Mouse (Mus musculus) intestine, embryonic 16.5 days (tissue): ENCODE results near the gene St7l. TPM values are rescaled to one million over a fixed set of nuclear protein-coding genes. Genes with fewer than 3 reads are reported as not detected.

Experiments
- ATAC-seq: fragments of 200-750 bp; cut with Nextera tagmentation; 2 replicates; pipeline ENCODE4 v1.8.0; 2017; ENCODE audit warnings: moderate TSS enrichment, moderate library complexity
- H3K27ac ChIP-seq: fragments of 300-500 bp; sonication (generic); 2 replicates; pipeline ENCODE4 v1.5.1; 2014; ENCODE audit warnings: mild to moderate bottlenecking, low read length
- H3K27me3 ChIP-seq: fragments of 300-500 bp; sonication (generic); replicated peaks from 2 replicates; pipeline ENCODE4 v1.6.1; 2014; ENCODE audit warnings: low read length, control low read depth, mixed read lengths; ENCODE audit not compliant: control insufficient read depth, insufficient read depth
- H3K36me3 ChIP-seq: fragments of 300-500 bp; sonication (generic); 2 replicates; pipeline ENCODE4 v1.6.1; 2014; ENCODE audit warnings: low read length, control low read depth; ENCODE audit not compliant: control insufficient read depth, insufficient read depth
- H3K4me1 ChIP-seq: fragments of 300-500 bp; sonication (generic); 2 replicates; pipeline ENCODE4 v1.6.1; 2014; ENCODE audit warnings: low read length, control low read depth, mixed read lengths; ENCODE audit not compliant: control insufficient read depth, insufficient read depth
- H3K4me2 ChIP-seq: fragments of 300-500 bp; sonication (generic); 2 replicates; pipeline ENCODE4 v1.6.1; 2014; ENCODE audit warnings: low read depth, low read length, control low read depth
- H3K4me3 ChIP-seq: fragments of 300-500 bp; sonication (generic); 2 replicates; pipeline ENCODE4 v1.5.1; 2014; ENCODE audit warnings: mild to moderate bottlenecking, low read length
- H3K9ac ChIP-seq: fragments of 300-500 bp; sonication (generic); 2 replicates; pipeline ENCODE4 v1.6.1; 2014; ENCODE audit warnings: low read depth, low read length
- H3K9me3 ChIP-seq: fragments of 300-500 bp; sonication (generic); 2 replicates; pipeline ENCODE4 v1.6.1; 2016; ENCODE audit warnings: low read length, control low read depth; ENCODE audit not compliant: control insufficient read depth
- WGBS: fragments of 180-500 bp; shearing (Covaris S2); extraction: QIAGEN DNeasy Blood & Tissue Kit; methylation state at CpG from one replicate; pipeline ENCODE4 v1.1.7; 2014; 5-methylcytosine and 5-hydroxymethylcytosine counted together
- polyA plus RNA-seq: library from polyadenylated mRNA; unstranded; fragments of >200 nt; fragmentation: Nextera tagmentation; extraction: Ambion mirVana; gene quantifications from 2 replicates; pipeline ENCODE4 v1.2.1, GENCODE M21; 2015

The St7l gene
- polyA plus RNA-seq, 1 experiment from 2014 or later = 37.8 TPM

DNA sequence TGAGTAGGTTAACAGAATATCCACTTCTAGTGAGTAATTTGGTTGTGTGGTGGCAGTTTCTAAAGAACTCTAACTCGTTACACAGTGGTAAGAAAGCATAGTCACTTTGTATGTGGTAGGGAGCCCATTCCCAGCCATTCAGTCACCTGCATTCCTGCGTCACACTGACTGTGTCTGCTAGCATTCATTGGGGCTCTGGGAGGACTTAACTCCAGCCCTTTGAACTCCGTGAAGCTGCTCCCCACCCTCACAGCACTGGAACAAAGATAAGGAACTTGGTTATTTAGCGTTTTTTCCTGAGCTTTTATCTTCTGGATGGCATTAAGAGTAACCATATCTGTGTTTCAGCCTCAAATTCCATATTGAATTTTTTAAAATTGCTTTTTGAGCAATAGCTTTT is 74.5 kb downstream of the St7l start:
- H3K36me3 ChIP-seq = 0 out of 2 replicates have a peak, but pooled peaks cover 3% of the 10 kb centered on the region
- H3K27ac ChIP-seq = peak overlapping the region; percentile 68
- ATAC-seq = peak; percentile 95
- no peaks in the 10 kb centered on the region for H3K9me3 ChIP-seq
- H3K4me1 ChIP-seq = peaks cover 15% of the 10 kb centered on the region
- WGBS = 44% methylated on average over 4 of the region's 4 CpGs
- H3K4me2 ChIP-seq = peak overlapping the region; percentile 27; the same call in 1 of the 2 replicates
- no peaks in the 10 kb centered on the region for H3K27me3 ChIP-seq
- no peak overlapping the region for H3K9ac ChIP-seq
- H3K4me3 ChIP-seq = no peak overlapping the region

DNA sequence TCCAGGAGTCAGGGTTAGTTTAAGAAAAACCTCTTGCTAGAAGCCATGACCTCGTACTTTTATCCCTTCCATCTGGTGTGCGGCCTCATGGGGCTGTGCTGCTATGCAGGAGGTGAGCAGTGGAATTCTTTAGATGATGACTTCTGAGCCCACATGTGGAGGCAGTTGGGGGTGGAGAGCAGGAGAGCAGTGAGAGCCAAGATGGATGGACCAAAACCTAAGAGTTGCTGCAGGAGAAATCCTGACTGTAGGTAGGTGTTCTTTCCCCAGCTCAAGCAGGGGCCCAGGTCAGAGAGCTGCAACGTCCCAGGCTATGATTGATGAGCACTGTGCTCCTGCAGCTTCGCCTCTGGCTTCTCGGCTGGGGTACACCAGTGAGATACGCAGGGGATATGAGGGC is 76.9 kb downstream of the St7l start:
- ATAC-seq = no peak
- Histone ChIP-seq H3K36me3 (0 out of 2 replicates have a peak, but pooled peaks cover 3% of the 10 kb centered on the region), H3K27ac (no peak overlapping the region), H3K4me2 (no peak overlapping the region), H3K4me3 (no peak overlapping the region), H3K4me1 (peaks cover 22% of the 10 kb centered on the region), H3K9me3 (no peaks in the 10 kb centered on the region), H3K27me3 (no peaks in the 10 kb centered on the region), H3K9ac (no peak overlapping the region)
- 54% methylated on average over 6 of the region's 6 CpGs for WGBS

DNA sequence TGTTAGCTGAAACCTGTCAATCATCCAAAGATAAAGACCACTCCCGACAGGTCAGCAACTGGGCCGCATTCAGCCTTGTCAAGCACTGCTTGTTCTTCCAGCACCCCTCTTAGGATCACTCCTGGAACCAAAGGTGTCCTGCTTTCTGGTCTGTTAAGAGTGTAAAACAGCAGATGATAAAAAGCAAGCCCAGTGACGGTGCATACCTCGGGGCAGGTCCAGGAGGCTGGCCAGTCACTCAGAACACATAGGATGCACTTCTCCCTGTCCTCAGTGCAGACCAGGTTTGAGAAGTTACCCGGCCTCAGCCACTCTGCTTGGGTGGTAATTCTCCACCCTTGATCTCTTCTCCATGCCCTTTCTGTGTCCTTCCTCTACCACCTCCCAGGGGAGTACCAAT is 78.9 kb downstream of the St7l start:
- H3K27me3 ChIP-seq = no peaks in the 10 kb centered on the region
- no peaks in the 10 kb centered on the region for H3K9me3 ChIP-seq
- no peak for ATAC-seq
- no peak overlapping the region for H3K9ac ChIP-seq
- 0 out of 2 replicates have a peak, but pooled peaks cover 3% of the 10 kb centered on the region for H3K36me3 ChIP-seq
- 54% methylated on average over 5 of the region's 5 CpGs for WGBS
- peak overlapping the region; percentile 28; the same call in 1 of the 2 replicates for H3K27ac ChIP-seq
- no peak overlapping the region for H3K4me2 ChIP-seq
- H3K4me3 ChIP-seq = no peak overlapping the region
- H3K4me1 ChIP-seq = peaks cover 22% of the 10 kb centered on the region

DNA sequence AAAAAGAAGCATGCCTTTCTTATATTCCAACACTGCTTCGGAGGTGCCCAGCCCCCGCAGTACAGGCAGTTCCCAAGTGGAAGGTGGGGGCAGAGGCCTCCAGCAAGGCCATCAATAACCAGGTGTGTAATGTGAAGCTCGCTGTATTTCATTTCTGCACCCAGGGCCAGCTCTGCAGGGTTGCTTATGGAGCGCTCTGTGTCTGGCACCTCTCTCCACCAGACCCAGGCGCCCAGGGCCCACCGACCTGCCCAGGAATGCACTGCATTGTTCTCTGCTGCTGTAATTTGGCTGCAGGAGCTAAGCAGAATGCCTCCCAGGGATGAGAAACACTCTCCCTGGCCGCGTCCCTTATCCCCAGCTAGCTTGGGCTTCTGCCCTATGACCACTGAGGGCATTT is 79.5 kb downstream of the St7l start:
- 54% methylated on average over 8 of the region's 8 CpGs for WGBS
- H3K4me1 ChIP-seq = peaks cover 22% of the 10 kb centered on the region
- 0 out of 2 replicates have a peak, but pooled peaks cover 3% of the 10 kb centered on the region for H3K36me3 ChIP-seq
- H3K9ac ChIP-seq = no peak overlapping the region
- H3K9me3 ChIP-seq = no peaks in the 10 kb centered on the region
- ATAC-seq = no peak
- H3K4me2 ChIP-seq = no peak overlapping the region
- H3K27ac ChIP-seq = no peak overlapping the region; the same call in 1 of the 2 replicates
- H3K27me3 ChIP-seq = no peaks in the 10 kb centered on the region
- H3K4me3 ChIP-seq = no peak overlapping the region

DNA sequence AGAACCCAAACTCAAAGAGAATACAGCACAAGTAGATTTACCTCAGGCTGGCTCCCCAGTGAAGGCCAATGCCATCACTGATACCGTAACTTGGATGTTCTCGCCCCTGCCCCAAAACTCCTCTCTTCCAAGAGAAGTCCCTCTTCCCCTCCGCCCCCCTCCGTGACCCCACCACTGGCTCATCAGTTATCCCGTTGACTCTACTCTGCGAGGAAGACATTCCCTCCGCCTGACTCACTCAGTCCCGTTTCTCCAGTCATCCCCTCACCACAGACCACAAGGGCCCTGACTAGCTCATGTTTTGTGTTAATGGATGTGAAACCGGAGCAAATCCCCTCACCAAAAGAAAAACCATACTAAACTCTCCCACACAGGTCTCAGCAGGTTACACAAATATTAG is 81.1 kb downstream of the St7l start:
- Histone ChIP-seq H3K4me3 (no peak overlapping the region), H3K4me2 (no peak overlapping the region), H3K9me3 (no peaks in the 10 kb centered on the region), H3K27ac (peak overlapping the region; percentile 29), H3K27me3 (no peaks in the 10 kb centered on the region), H3K9ac (no peak overlapping the region), H3K36me3 (0 out of 2 replicates have a peak, but pooled peaks cover 3% of the 10 kb centered on the region), H3K4me1 (peaks cover 19% of the 10 kb centered on the region)
- peak; percentile 56; the same call in 1 of the 2 replicates for ATAC-seq
- 54% methylated on average over 9 of the region's 9 CpGs for WGBS

DNA sequence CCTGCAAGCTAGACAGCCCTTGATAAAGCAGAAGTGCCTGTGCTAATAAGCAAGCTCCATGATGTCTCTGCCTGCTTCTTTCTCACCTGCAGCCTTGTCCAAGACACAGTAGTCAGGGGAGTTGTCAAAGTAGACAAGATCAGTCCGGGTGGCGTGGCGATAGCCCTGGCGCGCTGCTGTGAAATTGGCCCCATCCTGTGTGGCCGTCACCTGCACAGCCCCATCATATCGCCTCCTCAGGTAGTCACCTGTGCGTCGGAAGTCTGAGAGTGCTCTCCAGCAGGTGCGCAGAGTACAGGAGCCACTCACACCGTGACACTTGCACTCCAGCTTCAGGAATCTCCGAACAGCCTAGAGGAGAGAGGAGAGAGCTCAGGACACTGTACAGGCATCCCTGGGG is 87.1 kb downstream of the St7l start:
- no peak overlapping the region for H3K4me3 ChIP-seq
- peaks cover 3% of the 10 kb centered on the region; the same call in 1 of the 2 replicates for H3K36me3 ChIP-seq

DNA sequence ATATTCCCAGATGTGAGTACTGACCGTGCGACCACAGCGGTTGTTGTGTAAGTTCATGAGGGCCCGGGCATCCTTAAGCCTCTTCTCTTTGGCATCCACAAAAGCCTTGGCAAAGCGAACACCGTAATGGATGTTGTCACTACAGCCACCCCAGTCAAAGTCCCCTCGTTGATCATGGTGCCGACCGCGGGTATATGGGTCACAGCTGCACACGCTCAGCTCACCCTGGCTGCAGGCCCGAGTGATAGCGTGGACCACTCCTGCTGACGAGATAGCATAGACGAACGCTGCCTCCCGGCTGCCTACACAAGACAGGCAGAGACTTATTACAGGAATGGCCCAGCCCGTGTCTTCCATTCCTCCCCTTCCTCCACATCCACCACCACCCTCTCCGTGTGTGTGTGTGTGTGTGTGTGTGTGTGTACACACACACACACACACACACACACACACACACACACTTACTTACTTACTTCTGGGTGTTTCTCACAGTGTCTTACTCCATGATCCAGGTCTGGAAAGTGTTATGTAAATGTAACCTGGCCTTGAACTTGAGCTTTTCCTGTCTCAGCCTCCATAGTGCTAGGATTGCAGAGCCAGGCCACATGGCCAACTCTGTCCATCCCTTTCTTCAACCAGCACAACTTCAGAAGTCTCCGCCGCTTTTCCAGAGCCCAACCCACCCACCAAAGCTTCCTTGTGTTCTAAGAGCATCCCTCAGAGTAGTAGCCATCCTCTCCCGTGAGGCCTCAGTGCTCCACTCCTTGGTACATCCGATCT is 89.3 kb downstream of the St7l start:
- no peak for ATAC-seq
- no peaks in the 10 kb centered on the region for H3K27me3 ChIP-seq
- H3K27ac ChIP-seq = no peak overlapping the region
- no peaks in the 10 kb centered on the region; the same call in 1 of the 2 replicates for H3K36me3 ChIP-seq
- H3K9me3 ChIP-seq = no peaks in the 10 kb centered on the region
- no peak overlapping the region for H3K9ac ChIP-seq
- no peak overlapping the region for H3K4me3 ChIP-seq
- peaks cover 7% of the 10 kb centered on the region; the same call in 1 of the 2 replicates for H3K4me1 ChIP-seq
- no peak overlapping the region for H3K4me2 ChIP-seq
- WGBS = 88% methylated on average over 23 of the region's 23 CpGs

More for the DNA sequence above, 87.1 kb downstream of the St7l start:
- H3K4me1 ChIP-seq = 0 out of 2 replicates have a peak, but pooled peaks cover 1% of the 10 kb centered on the region
- H3K4me2 ChIP-seq = no peak overlapping the region
- ATAC-seq = no peak
- no peaks in the 10 kb centered on the region for H3K9me3 ChIP-seq
- 93% methylated on average over 12 of the region's 12 CpGs for WGBS
- no peak overlapping the region for H3K9ac ChIP-seq
- H3K27me3 ChIP-seq = no peaks in the 10 kb centered on the region
- H3K27ac ChIP-seq = no peak overlapping the region

DNA sequence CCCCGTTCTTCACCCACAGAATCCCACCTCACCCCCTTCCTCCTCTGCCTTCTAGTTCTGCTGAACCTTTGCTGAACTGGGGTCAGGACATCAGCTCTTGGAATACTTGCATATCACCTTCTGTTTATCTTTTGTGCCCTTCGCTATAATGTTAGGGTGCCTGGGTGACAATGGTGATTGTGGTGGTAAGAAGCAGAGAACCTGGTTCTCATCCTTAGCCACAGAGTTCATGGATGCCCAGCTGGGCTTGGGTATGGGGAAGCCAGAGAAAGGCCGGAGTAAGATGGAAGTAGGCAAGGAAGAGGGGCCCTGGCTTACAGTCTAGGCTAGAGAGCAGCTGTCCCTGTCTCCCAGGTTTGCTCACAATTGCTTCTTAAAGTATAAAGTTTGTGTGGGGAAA is 90.3 kb downstream of the St7l start:
- 96% methylated on average over 3 of the region's 3 CpGs for WGBS

DNA sequence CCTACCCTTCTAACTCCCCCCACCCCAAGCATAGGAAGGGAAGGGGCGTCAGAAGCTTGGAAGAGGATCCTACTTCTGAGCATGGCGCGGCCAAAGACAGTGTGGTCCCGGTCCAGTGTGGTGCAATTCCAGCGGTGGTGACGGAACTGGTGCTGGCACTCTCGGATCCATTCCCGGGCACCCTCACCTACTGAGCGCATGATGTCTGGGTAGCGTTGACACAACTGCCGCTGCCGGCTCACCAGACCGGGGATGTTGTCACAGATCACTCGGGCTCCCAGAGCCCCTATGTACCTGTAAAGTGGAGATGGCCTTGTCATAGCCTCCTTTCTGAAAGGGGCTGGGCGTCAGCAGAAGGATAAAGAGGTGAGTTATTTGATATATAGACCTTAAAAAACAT is 90.7 kb downstream of the St7l start:
- Histone ChIP-seq H3K4me2 (no peak overlapping the region), H3K27ac (no peak overlapping the region)
- WGBS = 96% methylated on average over 15 of the region's 15 CpGs

More for the DNA sequence above, 90.3 kb downstream of the St7l start:
- H3K4me2 ChIP-seq = no peak overlapping the region
- no peak overlapping the region for H3K4me3 ChIP-seq
- peaks cover 7% of the 10 kb centered on the region; the same call in 1 of the 2 replicates for H3K4me1 ChIP-seq
- no peak for ATAC-seq
- H3K9ac ChIP-seq = no peak overlapping the region
- H3K9me3 ChIP-seq = no peaks in the 10 kb centered on the region
- H3K36me3 ChIP-seq = no peaks in the 10 kb centered on the region; the same call in 1 of the 2 replicates
- peaks cover 7% of the 10 kb centered on the region; the same call in 1 of the 2 replicates for H3K27me3 ChIP-seq
- H3K27ac ChIP-seq = no peak overlapping the region

More for the DNA sequence above, 90.7 kb downstream of the St7l start:
- Histone ChIP-seq H3K4me1 (peaks cover 7% of the 10 kb centered on the region; the same call in 1 of the 2 replicates), H3K9ac (no peak overlapping the region), H3K9me3 (no peaks in the 10 kb centered on the region), H3K27me3 (peaks cover 8% of the 10 kb centered on the region; the same call in 1 of the 2 replicates), H3K4me3 (no peak overlapping the region), H3K36me3 (no peaks in the 10 kb centered on the region; the same call in 1 of the 2 replicates)
- ATAC-seq = no peak
